Mouse (Mus musculus) heart, adult 2 months (tissue): ENCODE measurements around the gene Elob. TPM values are rescaled to one million over a fixed set of nuclear protein-coding genes. Genes with fewer than 3 reads are reported as not detected.

Experiments used
- DNase-seq, 2 experiments: peaks; one replicate each; pipeline ENCODE4 v3.0.0; 2021
- H3K27ac ChIP-seq: fragments of 200-600 bp; 2 replicates; pipeline ENCODE4 v1.8.1; 2022
- H3K27me3 ChIP-seq: fragments of 200-500 bp; 2 replicates; pipeline ENCODE4 v1.6.1; 2012; ENCODE audit warnings: mild to moderate bottlenecking, low read length, inconsistent platforms, mixed read lengths; ENCODE audit not compliant: control insufficient read depth, insufficient read depth
- H3K36me3 ChIP-seq: fragments of 200-500 bp; 2 replicates; pipeline ENCODE4 v1.6.1; 2012; ENCODE audit warnings: low read length, inconsistent platforms; ENCODE audit not compliant: control insufficient read depth, insufficient read depth
- H3K4me1 ChIP-seq: fragments of 200-500 bp; 2 replicates; pipeline ENCODE4 v1.6.1; 2011; ENCODE audit warnings: low read length; ENCODE audit not compliant: control insufficient read depth, insufficient read depth
- H3K4me3 ChIP-seq: fragments of 200-600 bp; 2 replicates; pipeline ENCODE4 v1.8.1; 2022
- H3K79me2 ChIP-seq: fragments of 200-500 bp; replicated peaks from 2 replicates; pipeline ENCODE4 v1.6.1; 2012; ENCODE audit warnings: mild to moderate bottlenecking, inconsistent platforms, low read length, moderate library complexity, mixed read lengths; ENCODE audit not compliant: control insufficient read depth, insufficient read depth
- H3K9ac ChIP-seq: fragments of 200-500 bp; 2 replicates; pipeline ENCODE4 v1.6.1; 2012; ENCODE audit warnings: low read depth, mild to moderate bottlenecking, control low read depth, inconsistent platforms, low read length, mixed read lengths
- CTCF ChIP-seq: fragments of 200-600 bp; IDR thresholded peaks from 2 replicates; pipeline ENCODE4 v1.8.1; 2022; ENCODE audit warnings: antibody characterized with exemption, mild to moderate bottlenecking, moderate library complexity
- EP300 ChIP-seq: fragments of 200-500 bp; IDR thresholded peaks from 2 replicates; pipeline ENCODE4 v1.6.1; 2011; ENCODE audit warnings: low read depth, low read length, control low read depth; ENCODE audit not compliant: insufficient read depth
- POLR2A ChIP-seq: fragments of 200-500 bp; IDR thresholded peaks from 2 replicates; pipeline ENCODE4 v1.6.1; 2011; ENCODE audit warnings: mild to moderate bottlenecking, low read depth, low read length, control low read depth; ENCODE audit not compliant: insufficient read depth
- WGBS: fragments of 180-500 bp; shearing (Covaris S2); methylation state at CpG from one replicate; pipeline ENCODE4 v1.1.7; 2018; 5-methylcytosine and 5-hydroxymethylcytosine counted together
- intact Hi-C: fragments of 180-260 bp; cut with DNase I; formaldehyde crosslinking; loops from one replicate; pipeline ENCODE4 v1.15.1; 2025
- polyA plus RNA-seq: library from polyadenylated mRNA; depleted of rRNA; stranded (reverse); fragments of >200 nt; gene quantifications from 2 replicates; pipeline ENCODE4 v1.2.3, GENCODE M21; 2012
- total RNA-seq, 2 experiments: library from RNA; stranded (reverse); gene quantifications; 2 replicates each; pipeline ENCODE4 v1.2.3; 2021

Gene Elob
- total and polyA plus RNA-seq, 3 experiments: 325 to 511 (median 371) TPM

GRCm38 (mm10) chr17:23806867-23807266, 22.1 kb downstream of the Elob start:
- Histone ChIP-seq H3K27me3 (no peaks in the 10 kb centered on the region), H3K27ac (no peak overlapping the region), H3K36me3 (peaks cover 50% of the 10 kb centered on the region), H3K4me1 (peaks cover 9% of the 10 kb centered on the region), H3K9ac (peak overlapping the region; percentile 51), H3K79me2 (peaks cover 3% of the 10 kb centered on the region; the same call in 1 of the 2 replicates), H3K4me3 (0 out of 2 replicates have a peak overlapping the region, but pooled peaks have one; percentile 5)
- peak; percentile 73 for TF ChIP-seq CTCF
- no peak for TF ChIP-seq EP300
- intact Hi-C loops: loop anchor here (2.0 kb wide), 2 partner anchors 36 to 58 kb away; partner anchors contain the start of gene Flywch1
- DNase-seq: peak; percentile 53 to 67
- WGBS: 22% methylated on average over 25 of the region's 25 CpGs

- H3K4me3 ChIP-seq: peak overlapping the region; percentile 86
- no peak for DNase-seq
- peak overlapping the region; percentile 34 for H3K9ac ChIP-seq
- TF ChIP-seq POLR2A: no peak
- TF ChIP-seq CTCF: no peak
- TF ChIP-seq EP300: no peak
- H3K79me2 ChIP-seq: peaks cover 3% of the 10 kb centered on the region; the same call in 1 of the 2 replicates
- intact Hi-C loops: no loop called here
- WGBS: under 1% methylated on average over 8 of the region's 8 CpGs
- H3K27ac ChIP-seq: peak overlapping the region; percentile 90; the same call in 1 of the 2 replicates
- no peaks in the 10 kb centered on the region for H3K27me3 ChIP-seq
- H3K4me1 ChIP-seq: peaks cover 9% of the 10 kb centered on the region
- peaks cover 35% of the 10 kb centered on the region for H3K36me3 ChIP-seq
Observed at GRCm38 (mm10) chr17:23804426-23805085, 24.4 kb downstream of the Elob start.

- DNase-seq: peak in 1 of 2 experiments; percentile 54
- Histone ChIP-seq H3K9ac (peak overlapping the region; percentile 88), H3K36me3 (peaks cover 25% of the 10 kb centered on the region), H3K4me1 (peaks cover 9% of the 10 kb centered on the region), H3K27ac (peak overlapping the region; percentile 90), H3K79me2 (peaks cover 3% of the 10 kb centered on the region; the same call in 1 of the 2 replicates), H3K4me3 (peak overlapping the region; percentile 86), H3K27me3 (no peaks in the 10 kb centered on the region)
- WGBS: under 1% methylated on average over 68 of the region's 83 CpGs
- intact Hi-C loops: no loop called here
- no peak for TF ChIP-seq POLR2A
- no peak for TF ChIP-seq EP300
- no peak for TF ChIP-seq CTCF
Observed at GRCm38 (mm10) chr17:23803366-23804041, 25.4 kb downstream of the Elob start.

- Histone ChIP-seq H3K9ac (peak overlapping the region; percentile 88), H3K79me2 (peaks cover 3% of the 10 kb centered on the region; the same call in 1 of the 2 replicates), H3K4me1 (peaks cover 9% of the 10 kb centered on the region), H3K36me3 (peaks cover 21% of the 10 kb centered on the region), H3K27me3 (no peaks in the 10 kb centered on the region), H3K4me3 (peak overlapping the region; percentile 86), H3K27ac (peak overlapping the region; percentile 90)
- intact Hi-C loops: loop anchor here (1.0 kb wide), 1 partner anchor 26 kb away; the partner anchor contains the start of gene Elob
- under 1% methylated on average over 60 of the region's 60 CpGs for WGBS
- TF ChIP-seq CTCF (no peak), EP300 (peak; percentile 84), POLR2A (peak; percentile 90)
- peak; percentile 95 to 99 for DNase-seq
Observed at GRCm38 (mm10) chr17:23802746-23803365, 26.1 kb downstream of the Elob start.

- no peak overlapping the region for H3K4me3 ChIP-seq
- no peak for DNase-seq
- TF ChIP-seq EP300 (no peak), POLR2A (no peak), CTCF (no peak)
- peaks cover 3% of the 10 kb centered on the region; the same call in 1 of the 2 replicates for H3K79me2 ChIP-seq
- H3K27ac ChIP-seq: no peak overlapping the region
- WGBS: 97% methylated on average over 10 of the region's 10 CpGs
- H3K27me3 ChIP-seq: no peaks in the 10 kb centered on the region
- H3K4me1 ChIP-seq: peaks cover 7% of the 10 kb centered on the region; the same call in 1 of the 2 replicates
- H3K9ac ChIP-seq: no peak overlapping the region
- H3K36me3 ChIP-seq: peaks cover 14% of the 10 kb centered on the region
- intact Hi-C loops: loop anchor here (1.0 to 2.0 kb wide), 2 partner anchors 28 to 131 kb away; partner anchors contain the start of gene Elob
Observed at GRCm38 (mm10) chr17:23801627-23802026, 27.3 kb downstream of the Elob start.
